Mouse (Mus musculus) midbrain, postnatal 0 days (tissue): ENCODE data around the gene Cox6b1. TPM values are rescaled to one million over a fixed set of nuclear protein-coding genes. Genes with fewer than 3 reads are reported as not detected.

Source experiments
- ATAC-seq: fragments of 200-750 bp; cut with Nextera tagmentation; 2 replicates; pipeline ENCODE4 v1.8.0; 2017; ENCODE audit warnings: moderate number of reproducible peaks, mild to moderate bottlenecking, moderate TSS enrichment, moderate library complexity; ENCODE audit not compliant: low FRiP score
- DNase-seq: peaks from one replicate; pipeline ENCODE4 v3.0.0-alpha.2; 2015; ENCODE audit warnings: low spot score
- H3K27ac ChIP-seq: fragments of 300-500 bp; sonication (generic); 2 replicates; pipeline ENCODE4 v1.5.1; 2014; ENCODE audit warnings: low read depth, mild to moderate bottlenecking, low read length, mixed read lengths
- H3K27me3 ChIP-seq: fragments of 300-500 bp; sonication (generic); 2 replicates; pipeline ENCODE4 v1.6.1; 2014; ENCODE audit warnings: low read length, control low read depth, mixed read lengths; ENCODE audit not compliant: insufficient read depth
- H3K36me3 ChIP-seq: fragments of 300-500 bp; sonication (generic); 2 replicates; pipeline ENCODE4 v1.6.1; 2014; ENCODE audit warnings: low read length, control low read depth, mixed read lengths; ENCODE audit not compliant: insufficient read depth
- H3K4me1 ChIP-seq: fragments of 300-500 bp; sonication (generic); 2 replicates; pipeline ENCODE4 v1.6.1; 2014; ENCODE audit warnings: mild to moderate bottlenecking, control low read depth, antibody characterized with exemption, low read length, mixed read lengths; ENCODE audit not compliant: insufficient read depth
- H3K4me2 ChIP-seq: fragments of 300-500 bp; sonication (generic); 2 replicates; pipeline ENCODE4 v1.6.1; 2014; ENCODE audit warnings: low read depth, mild to moderate bottlenecking, low read length, mixed read lengths; ENCODE audit not compliant: poor library complexity, severe bottlenecking
- H3K4me3 ChIP-seq: fragments of 300-500 bp; sonication (generic); 2 replicates; pipeline ENCODE4 v1.5.1; 2014; ENCODE audit warnings: low read depth, mild to moderate bottlenecking, low read length, moderate library complexity
- H3K9ac ChIP-seq: fragments of 300-500 bp; sonication (generic); replicated peaks from 2 replicates; pipeline ENCODE4 v1.6.1; 2014; ENCODE audit warnings: mild to moderate bottlenecking, low read length, moderate library complexity, mixed read lengths; ENCODE audit not compliant: poor library complexity, severe bottlenecking
- H3K9me3 ChIP-seq: fragments of 300-500 bp; sonication (generic); 2 replicates; pipeline ENCODE4 v1.6.1; 2016; ENCODE audit warnings: low read length, control low read depth
- CTCF ChIP-seq: IDR thresholded peaks from 2 replicates; pipeline ENCODE4 v1.5.1; 2016; ENCODE audit warnings: antibody characterized with exemption, mild to moderate bottlenecking
- WGBS: fragments of 180-500 bp; shearing (Covaris S2); extraction: QIAGEN DNeasy Blood & Tissue Kit; methylation state at CpG from one replicate; pipeline ENCODE4 v1.1.7; 2014; 5-methylcytosine and 5-hydroxymethylcytosine counted together
- polyA plus RNA-seq: library from polyadenylated mRNA; unstranded; fragments of >200 nt; fragmentation: Nextera tagmentation; extraction: Ambion mirVana; gene quantifications from 2 replicates; pipeline ENCODE4 v1.2.1, GENCODE M21; 2015
- total RNA-seq: library from RNA; depleted of rRNA; stranded (reverse); fragments of >200 nt; gene quantifications from 2 replicates; pipeline ENCODE4 v1.2.3, GENCODE M21; 2014

Cox6b1 gene
- total and polyA plus RNA-seq, 2 experiments from 2014 or later: 310 to 1,351 TPM

DNA sequence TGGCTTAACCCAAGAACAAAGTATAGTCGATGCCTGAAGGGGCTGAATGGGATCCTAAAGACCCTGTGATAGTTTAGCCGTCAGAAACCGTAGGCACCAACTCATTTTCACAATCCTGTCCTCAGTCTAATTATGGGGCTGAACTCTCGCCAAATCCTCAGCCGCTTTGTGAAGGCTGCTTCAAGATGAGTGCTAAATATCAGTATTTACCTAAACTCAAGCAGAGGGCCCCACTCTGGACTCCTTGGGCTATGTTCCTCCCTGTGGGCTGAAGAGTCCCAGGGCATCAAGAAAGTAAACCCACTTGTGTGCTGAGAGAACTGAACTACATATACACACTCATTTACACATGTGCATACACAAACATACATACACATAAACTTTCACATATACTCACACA is 29.1 kb downstream of the Cox6b1 start:
- Histone ChIP-seq H3K9me3 (no peaks in the 10 kb centered on the region), H3K4me3 (no peak overlapping the region), H3K4me1 (no peaks in the 10 kb centered on the region), H3K4me2 (no peak overlapping the region), H3K27ac (no peak overlapping the region), H3K27me3 (no peaks in the 10 kb centered on the region), H3K36me3 (no peaks in the 10 kb centered on the region), H3K9ac (no peak overlapping the region)
- no peak for DNase-seq
- no peak for ATAC-seq
- no peak for TF ChIP-seq CTCF
- WGBS: 68% methylated on average over 5 of the region's 5 CpGs

DNA sequence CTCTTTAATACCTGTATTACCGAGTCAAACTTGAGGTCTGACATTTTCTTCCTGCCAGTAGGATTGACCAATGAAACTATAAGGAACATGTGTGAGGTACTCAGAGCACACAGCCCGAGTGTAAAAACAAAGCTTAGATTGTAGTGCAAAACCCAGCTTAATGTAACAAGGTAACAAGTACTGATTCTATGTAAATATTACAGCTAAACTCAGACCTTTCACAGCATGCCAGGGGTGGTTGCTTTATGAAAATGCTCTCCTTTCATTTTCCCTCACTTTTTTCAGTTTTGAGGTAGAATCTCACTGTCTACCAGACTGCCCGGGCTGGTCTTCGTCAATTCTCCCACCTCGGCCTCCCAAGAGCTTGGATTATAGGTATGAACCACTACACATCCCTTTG is 29.9 kb downstream of the Cox6b1 start:
- Histone ChIP-seq H3K9ac (no peak overlapping the region), H3K9me3 (no peaks in the 10 kb centered on the region), H3K36me3 (no peaks in the 10 kb centered on the region), H3K27me3 (no peaks in the 10 kb centered on the region), H3K27ac (no peak overlapping the region), H3K4me3 (no peak overlapping the region), H3K4me1 (no peaks in the 10 kb centered on the region), H3K4me2 (no peak overlapping the region)
- 86% methylated on average over 5 of the region's 5 CpGs for WGBS
- no peak for ATAC-seq
- no peak for TF ChIP-seq CTCF
- DNase-seq: no peak

DNA sequence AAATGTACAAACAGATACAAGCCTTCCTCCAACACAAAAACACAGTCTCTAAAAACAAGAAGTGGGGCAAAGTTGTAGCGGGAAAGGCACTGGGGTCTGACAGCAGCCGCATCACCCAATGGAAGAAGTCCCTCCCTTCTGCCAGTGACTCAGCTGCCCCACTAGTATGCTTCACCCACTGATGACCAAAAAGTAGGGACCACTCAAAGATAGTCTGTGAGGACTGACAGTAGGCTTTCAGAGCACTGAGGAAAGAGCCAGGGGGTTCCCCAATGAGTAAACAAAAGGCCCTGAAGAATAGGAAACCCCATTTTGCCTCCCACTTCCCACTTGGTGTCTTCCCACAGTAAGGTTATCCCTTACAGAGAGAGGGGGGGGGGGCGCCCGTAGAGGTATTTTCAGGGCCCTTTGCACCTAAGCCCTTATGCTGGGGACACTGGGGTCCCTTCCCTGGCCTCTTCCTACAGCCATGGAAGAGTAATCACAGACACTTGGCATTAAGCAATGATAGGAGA is 31.4 kb downstream of the Cox6b1 start:
- ATAC-seq: no peak
- Histone ChIP-seq H3K27me3 (no peaks in the 10 kb centered on the region), H3K4me2 (no peak overlapping the region), H3K9me3 (no peaks in the 10 kb centered on the region), H3K4me1 (no peaks in the 10 kb centered on the region), H3K36me3 (no peaks in the 10 kb centered on the region), H3K27ac (no peak overlapping the region), H3K4me3 (no peak overlapping the region), H3K9ac (no peak overlapping the region)
- TF ChIP-seq CTCF: no peak
- no peak for DNase-seq
- WGBS: 72% methylated on average over 3 of the region's 4 CpGs

DNA sequence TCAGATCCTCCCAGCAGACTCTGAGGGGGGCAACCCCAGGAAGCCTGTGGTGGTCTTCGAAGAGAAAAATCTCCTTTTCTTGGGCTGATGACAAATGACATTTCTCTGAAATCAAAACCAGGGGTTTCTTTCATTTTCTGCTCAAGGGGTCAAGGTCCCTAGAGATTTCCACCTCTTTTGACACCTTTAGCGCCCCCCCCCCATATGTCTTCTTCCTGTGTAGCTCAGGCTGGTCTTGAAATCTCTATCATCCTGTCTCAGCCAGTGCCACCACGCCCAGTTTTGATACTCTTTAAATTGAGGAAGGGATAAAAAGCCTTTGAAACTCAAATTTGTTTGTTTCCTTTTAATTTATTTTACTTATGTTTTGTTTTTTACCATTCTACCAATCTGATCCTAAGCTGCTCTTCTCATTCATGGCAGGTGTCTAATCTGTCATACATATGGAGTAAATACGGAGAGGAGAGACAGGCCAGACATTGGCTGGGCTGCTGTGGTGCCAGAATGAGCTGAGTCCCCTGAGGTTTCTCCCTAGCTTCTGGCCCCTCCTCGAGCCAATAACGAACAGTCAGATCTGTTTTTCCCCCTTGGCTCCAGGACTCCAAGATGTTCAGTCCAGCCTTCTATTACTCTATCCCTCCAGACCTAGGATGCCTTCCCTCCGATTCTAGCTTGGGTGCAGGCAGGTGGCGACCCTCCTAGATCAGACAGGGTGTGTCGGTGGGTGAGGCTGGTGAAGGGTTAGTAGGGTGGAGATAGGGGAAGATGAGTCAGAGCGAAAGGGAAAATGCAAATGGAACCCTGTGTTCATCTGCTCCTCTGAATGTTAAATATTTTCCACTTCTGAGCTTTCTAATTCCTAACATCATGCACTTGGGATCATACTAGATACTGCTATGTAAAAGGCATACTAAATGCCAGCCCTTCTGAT is 32.1 kb downstream of the Cox6b1 start:
- no peaks in the 10 kb centered on the region for H3K27me3 ChIP-seq
- H3K36me3 ChIP-seq: no peaks in the 10 kb centered on the region
- no peak for ATAC-seq
- H3K4me1 ChIP-seq: no peaks in the 10 kb centered on the region
- TF ChIP-seq CTCF: no peak
- no peak overlapping the region for H3K4me3 ChIP-seq
- H3K27ac ChIP-seq: no peak overlapping the region
- H3K4me2 ChIP-seq: no peak overlapping the region
- no peak for DNase-seq
- no peak overlapping the region for H3K9ac ChIP-seq
- no peaks in the 10 kb centered on the region for H3K9me3 ChIP-seq
- 65% methylated on average over 10 of the region's 10 CpGs for WGBS

DNA sequence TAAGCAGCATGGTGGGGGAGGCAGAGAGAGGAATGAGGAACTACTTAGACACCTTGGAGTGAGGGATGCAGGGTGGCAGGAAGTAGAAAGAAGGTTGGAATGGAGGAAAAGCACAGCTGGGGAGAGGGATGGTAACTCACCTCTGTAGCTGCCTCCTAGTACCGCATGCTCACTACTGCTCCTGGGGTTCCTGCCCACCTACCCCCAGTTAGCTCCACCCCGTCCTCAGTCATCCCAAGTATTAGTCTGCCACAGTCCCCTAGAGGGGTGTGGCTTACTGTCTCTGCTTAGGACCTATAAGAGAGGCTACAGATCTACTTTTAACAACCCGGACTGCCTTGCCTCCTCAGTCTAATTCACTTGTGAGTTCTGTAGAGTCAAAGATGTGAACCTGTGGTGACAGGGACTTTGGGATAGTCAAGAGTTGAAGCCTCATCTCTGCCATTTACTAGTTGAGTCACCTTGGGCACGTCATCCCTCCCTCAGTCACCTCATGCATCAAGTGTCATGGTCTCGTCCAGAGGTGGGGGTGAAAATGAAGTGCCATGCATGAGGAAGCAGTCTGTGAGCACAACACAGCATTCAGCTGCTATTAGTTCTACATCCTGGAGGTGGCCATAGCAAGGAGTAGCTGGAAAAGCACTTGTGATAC is 33.1 kb downstream of the Cox6b1 start:
- H3K36me3 ChIP-seq: no peaks in the 10 kb centered on the region
- H3K4me3 ChIP-seq: no peak overlapping the region
- no peak overlapping the region for H3K9ac ChIP-seq
- H3K4me1 ChIP-seq: no peaks in the 10 kb centered on the region
- no peaks in the 10 kb centered on the region for H3K27me3 ChIP-seq
- 65% methylated on average over 5 of the region's 5 CpGs for WGBS
- ATAC-seq (no peak), DNase-seq (no peak)
- H3K27ac ChIP-seq: no peak overlapping the region
- no peak for TF ChIP-seq CTCF
- no peaks in the 10 kb centered on the region for H3K9me3 ChIP-seq
- H3K4me2 ChIP-seq: no peak overlapping the region

DNA sequence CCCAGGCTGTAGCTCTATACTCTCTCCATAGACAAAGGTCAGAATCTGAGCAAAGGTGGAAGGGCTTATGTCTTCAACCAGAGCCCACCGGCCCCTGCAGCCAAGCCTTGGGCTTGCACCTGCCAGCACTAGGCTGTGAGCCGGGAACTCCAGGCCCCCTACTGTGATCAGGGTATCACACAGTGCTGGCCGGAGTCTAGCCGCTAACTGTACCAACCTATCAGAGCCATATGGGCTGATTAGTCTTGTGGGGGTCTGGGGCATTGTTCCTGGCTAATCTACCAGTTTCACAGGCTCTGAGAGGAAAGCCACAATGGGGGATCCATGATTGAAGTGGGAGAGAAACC is 34.4 kb downstream of the Cox6b1 start:
- Histone ChIP-seq H3K9me3 (no peaks in the 10 kb centered on the region), H3K9ac (no peak overlapping the region; the same call in 1 of the 2 replicates), H3K4me1 (peaks cover 9% of the 10 kb centered on the region; the same call in 1 of the 2 replicates), H3K4me3 (no peak overlapping the region), H3K27me3 (no peaks in the 10 kb centered on the region), H3K36me3 (no peaks in the 10 kb centered on the region), H3K4me2 (no peak overlapping the region), H3K27ac (no peak overlapping the region)
- no peak for DNase-seq
- no peak for ATAC-seq
- TF ChIP-seq CTCF: no peak
- WGBS: 29% methylated on average over 4 of the region's 4 CpGs
